In genomic region chr17:35503849-35504248, GRCm38 (mm10) we compare ENCODE assay signal across 29 mouse cellular contexts. TPM values are rescaled to one million over a fixed set of nuclear protein-coding genes. Genes with fewer than 3 reads are reported as not detected.
DNase-seq lines count a peak whose midpoint lies in the region; ATAC-seq and TF ChIP-seq lines count a peak whose summit lies in the region.
"Had no signal": no experiment of that assay in that cellular context is flagged by ENCODE, and none has a peak within 500 bp of the region (broad histone marks: within the 10 kb centered on the region; RNA-seq: fewer than 3 reads in every experiment).

No protein-coding gene starts in this region.

- intact Hi-C loops in heart, postnatal 10 days (cut with DNase I), result no loop called here

- 17% methylated on average over 5 of the region's 5 CpGs for WGBS in embryonic facial prominence, embryonic 10.5 days
- WGBS in forebrain, embryonic 15.5 days, result 18% methylated on average over 5 of the region's 5 CpGs

- peaks cover 6% of the 10 kb centered on the region for H3K4me1 ChIP-seq in ES-Bruce4 (ENCODE audit: control insufficient read depth, insufficient read depth, low read length)
- peaks cover 14 to 19% of the 10 kb centered on the region in 2 experiments for H3K4me1 ChIP-seq in ES-E14 (ENCODE audit: control insufficient read depth in 2 of 2, insufficient read depth in 2 of 2, low read length in 2 of 2, poor library complexity in 1 of 2)
- peaks cover 25% of the 10 kb centered on the region for H3K4me1 ChIP-seq in embryonic facial prominence, embryonic 10.5 days
- no peaks in the 10 kb centered on the region for H3K4me1 ChIP-seq in forebrain, embryonic 15.5 days

- no peaks in the 10 kb centered on the region for H3K27me3 ChIP-seq in ES-Bruce4 (ENCODE audit: control insufficient read depth, insufficient read depth, low read length, poor library complexity, severe bottlenecking)
- peaks cover 68% of the 10 kb centered on the region for H3K27me3 ChIP-seq in embryonic facial prominence, embryonic 10.5 days (replicated peaks; ENCODE audit: low read depth, poor library complexity, severe bottlenecking)
- peaks cover 18% of the 10 kb centered on the region for H3K27me3 ChIP-seq in forebrain, embryonic 15.5 days

- no peak overlapping the region for H3K4me2 ChIP-seq in forebrain, embryonic 15.5 days (replicated peaks)
- H3K4me2 ChIP-seq: embryonic facial prominence, embryonic 13.5 days; embryonic facial prominence, embryonic 15.5 days; forebrain, embryonic 12.5 days had no signal

- peaks cover 3% of the 10 kb centered on the region; the same call in 1 of the 2 replicates for H3K36me3 ChIP-seq in ES-Bruce4 (ENCODE audit: control insufficient read depth, insufficient read depth, low read length, poor library complexity, severe bottlenecking)
- H3K36me3 ChIP-seq in ES-E14 (ENCODE audit: control insufficient read depth, insufficient read depth, low read length, poor library complexity, severe bottlenecking), result peaks cover 11% of the 10 kb centered on the region
- H3K36me3 ChIP-seq in embryonic facial prominence, embryonic 10.5 days (replicated peaks), result no peaks in the 10 kb centered on the region
- H3K36me3 ChIP-seq in forebrain, embryonic 15.5 days, result no peaks in the 10 kb centered on the region
- H3K36me3 ChIP-seq: embryonic facial prominence, embryonic 13.5 days; embryonic facial prominence, embryonic 15.5 days; forebrain, embryonic 10.5 days; forebrain, embryonic 12.5 days had no signal

- TF ChIP-seq CTCF in ES-Bruce4 (IDR thresholded peaks at IDR 0.05; ENCODE audit: low read depth, low read length), result no peak

- H3K4me3 ChIP-seq in ES-Bruce4 (ENCODE audit: low read depth, low read length) (peak overlapping the region; percentile 7; the same call in 1 of the 2 replicates), ES-E14 (ENCODE audit: insufficient read depth in 1 of 2, low read depth in 1 of 2, low read length in 2 of 2, poor library complexity in 1 of 2, severe bottlenecking in 1 of 2) (peak overlapping the region; percentile 38 to 88; a peak in 3 of 4 replicates)
- H3K4me3 ChIP-seq in embryonic facial prominence, embryonic 10.5 days, result no peak overlapping the region
- H3K4me3 ChIP-seq in forebrain, embryonic 15.5 days, result no peak overlapping the region
- H3K4me3 ChIP-seq: embryonic facial prominence, embryonic 13.5 days; embryonic facial prominence, embryonic 15.5 days; erythroblast, embryonic 14.5 days; forebrain, embryonic 10.5 days; forebrain, embryonic 12.5 days had no signal

- H3K9ac ChIP-seq in ES-Bruce4 (ENCODE audit: low read depth, poor library complexity, severe bottlenecking) (peak overlapping the region; percentile 75), ES-E14 (ENCODE audit: insufficient read depth, low read depth, low read length, poor library complexity, severe bottlenecking) (peak overlapping the region; percentile 83)
- no peak overlapping the region for H3K9ac ChIP-seq in forebrain, embryonic 15.5 days (replicated peaks)
- H3K9ac ChIP-seq: embryonic facial prominence, embryonic 13.5 days; embryonic facial prominence, embryonic 15.5 days; forebrain, embryonic 12.5 days; forebrain, postnatal 0 days had no signal

- peak; percentile 100 for TF ChIP-seq EP300 in ES-Bruce4 (IDR thresholded peaks at IDR 0.05; ENCODE audit: insufficient read depth, low read depth, low read length)

- in situ Hi-C loops in ES-E14 (cut with MboI; ENCODE audit: low sequenced_read_pairs in 2 of 2, unreplicated experiment in 2 of 2), result no loop called here

- DNase-seq in ES-E14 (ENCODE audit: low read depth, low spot score) (peak; percentile 99), WW6 (ENCODE audit: low read depth, low spot score) (peak; percentile 97)
- DNase-seq in embryonic facial prominence, embryonic 10.5 days (ENCODE audit: low spot score), result no peak
- DNase-seq in kidney, postnatal 4 days, result no peak
- DNase-seq in heart, postnatal 10 days, result no peak
- DNase-seq: adrenal gland, adult 8-10 months; adrenal gland, postnatal 14 days; adrenal gland, postnatal 36 days; cerebellum, adult 11-12 months; cerebellum, adult 2 months; cerebellum, adult 9-10 months; cerebellum, postnatal 10 days; cerebellum, postnatal 25 days; forebrain, postnatal 0 days had no signal

- no peak for ATAC-seq in inflammation-experienced regulatory T-cells, adult 6 months
- no peak for ATAC-seq in forebrain, embryonic 15.5 days (replicated peaks)
- ATAC-seq: activated CD4-positive, CD25-positive, alpha-beta regulatory T cell, adult 4 months; forebrain, embryonic 14.5 days; forebrain, postnatal 0 days had no signal

- H3K27ac ChIP-seq in ES-Bruce4 (ENCODE audit: insufficient read depth, low read length), result peak overlapping the region; percentile 99
- H3K27ac ChIP-seq in ES-E14 (ENCODE audit: insufficient read depth, low read depth, low read length, poor library complexity, severe bottlenecking), result peak overlapping the region; percentile 100
- H3K27ac ChIP-seq in embryonic facial prominence, embryonic 10.5 days (replicated peaks), result 0 out of 2 replicates have a peak overlapping the region, but pooled peaks have one; percentile 19
- no peak overlapping the region for H3K27ac ChIP-seq in forebrain, embryonic 15.5 days (replicated peaks)
- H3K27ac ChIP-seq: embryonic facial prominence, embryonic 13.5 days; embryonic facial prominence, embryonic 15.5 days; forebrain, embryonic 10.5 days; forebrain, embryonic 12.5 days had no signal

- H3K9me3 ChIP-seq in ES-Bruce4 (replicated peaks; ENCODE audit: control insufficient read depth, insufficient read depth, low read length, poor library complexity, severe bottlenecking), result no peaks in the 10 kb centered on the region
- H3K9me3 ChIP-seq in ES-E14 (ENCODE audit: control insufficient read depth, insufficient read depth, low read depth, low read length), result no peaks in the 10 kb centered on the region
- no peaks in the 10 kb centered on the region for H3K9me3 ChIP-seq in embryonic facial prominence, embryonic 10.5 days
- no peaks in the 10 kb centered on the region for H3K9me3 ChIP-seq in forebrain, embryonic 15.5 days
- H3K9me3 ChIP-seq: embryonic facial prominence, embryonic 13.5 days; embryonic facial prominence, embryonic 15.5 days; forebrain, embryonic 12.5 days had no signal

- TF ChIP-seq POLR2A in ES-Bruce4 (IDR thresholded peaks at IDR 0.05; ENCODE audit: insufficient read depth, low read length), result peak; percentile 37

TF ChIP-seq in ES-E14, 5 proteins besides CTCF, POLR2A, EP300 and RAD21:
- TF ChIP-seq HCFC1 (IDR thresholded peaks at IDR 0.05; ENCODE audit: borderline replicate concordance, insufficient read depth, low read length), result peak; percentile 59; the same call in 1 of the 2 replicates
- no peak for TF ChIP-seq ZNF384 (IDR thresholded peaks at IDR 0.05; ENCODE audit: low read depth, low read length)
- no peak for TF ChIP-seq ZC3H11A (IDR thresholded peaks at IDR 0.05; ENCODE audit: borderline replicate concordance, low read depth, low read length)
- TF ChIP-seq CHD2 (IDR thresholded peaks at IDR 0.05; ENCODE audit: low read depth, low read length), result peak; percentile 84
- TF ChIP-seq MAFK (IDR thresholded peaks at IDR 0.05; ENCODE audit: insufficient read depth, low read depth, low read length), result no peak

RNA-seq across cellular contexts. Expression of gene Pou5f1, which starts 2.0 kb away (rescaled TPM):
- 397 and 429 TPM in 2 replicates for polyA plus RNA-seq in ES-Bruce4 (2011; ENCODE audit: insufficient read depth, insufficient read length, low read depth, missing spikeins)
- total RNA-seq in ES-E14 (2012; rRNA removed), result 844 and 868 TPM in 2 replicates
- not detected in 2 replicates for polyA plus RNA-seq in embryonic facial prominence, embryonic 10.5 days (2016; fragmentation: Nextera tagmentation; extraction: Ambion mirVana)
- under 1 TPM; 0.26 to 0.58 (median 0.32) TPM for polyA plus RNA-seq in inflammation-experienced regulatory T-cells, adult 6 months (2017; shearing (Covaris generic))
- not detected for total RNA-seq in heart, postnatal 10 days (2021)
- not detected in 2 replicates for polyA plus RNA-seq in forebrain, embryonic 15.5 days (2015; fragmentation: Nextera tagmentation; extraction: Ambion mirVana)
- total RNA-seq: forebrain, postnatal 0 days; MEL had no signal
- polyA plus RNA-seq: C2C12; cerebellum, adult 2 months; cortical plate, adult 2 months; embryonic facial prominence, embryonic 11.5 days; embryonic facial prominence, embryonic 13.5 days; embryonic facial prominence, embryonic 15.5 days; forebrain, embryonic 14.5 days; forebrain, postnatal 0 days had no signal

RNA-seq across cellular contexts. Expression of gene Tcf19, which starts 12.8 kb away (rescaled TPM):
- polyA plus RNA-seq in ES-Bruce4 (2011; ENCODE audit: insufficient read depth, insufficient read length, low read depth, missing spikeins), result 4.0 and 5.2 TPM in 2 replicates
- 7.6 and 10.5 TPM in 2 replicates for total RNA-seq in ES-E14 (2012; rRNA removed)
- 43.7 and 45.5 TPM in 2 replicates for polyA plus RNA-seq in embryonic facial prominence, embryonic 10.5 days (2016; fragmentation: Nextera tagmentation; extraction: Ambion mirVana)
- polyA plus RNA-seq in inflammation-experienced regulatory T-cells, adult 6 months (2017; shearing (Covaris generic)), result 10 to 100 TPM; 16.6 to 68.4 (median 21.5) TPM
- 10 to 100 TPM; 17.5 to 17.9 TPM for total RNA-seq in heart, postnatal 10 days (2021)
- 33.6 and 36.9 TPM in 2 replicates for polyA plus RNA-seq in forebrain, embryonic 15.5 days (2015; fragmentation: Nextera tagmentation; extraction: Ambion mirVana)

RNA-seq across cellular contexts. Expression of gene Cchcr1, which starts 13.1 kb away (rescaled TPM):
- 13.4 and 15.3 TPM in 2 replicates for polyA plus RNA-seq in ES-Bruce4 (2011; ENCODE audit: insufficient read depth, insufficient read length, low read depth, missing spikeins)
- 28.5 and 31.8 TPM in 2 replicates for total RNA-seq in ES-E14 (2012; rRNA removed)
- polyA plus RNA-seq in embryonic facial prominence, embryonic 10.5 days (2016; fragmentation: Nextera tagmentation; extraction: Ambion mirVana), result 24.2 and 25.0 TPM in 2 replicates
- polyA plus RNA-seq in inflammation-experienced regulatory T-cells, adult 6 months (2017; shearing (Covaris generic)), result 1 to 10 TPM; 4.8 to 7.1 (median 6.0) TPM
- total RNA-seq in heart, postnatal 10 days (2021), result 1 to 10 TPM; 5.1 to 5.2 TPM
- polyA plus RNA-seq in forebrain, embryonic 15.5 days (2015; fragmentation: Nextera tagmentation; extraction: Ambion mirVana), result 9.5 and 10.6 TPM in 2 replicates

RNA-seq across cellular contexts. Expression of gene Psors1c2, which starts 29.2 kb away (rescaled TPM):
- polyA plus RNA-seq in ES-Bruce4 (2011; ENCODE audit: insufficient read depth, insufficient read length, low read depth, missing spikeins), result 4.6 and 7.0 TPM in 2 replicates
- 4.3 and 8.9 TPM in 2 replicates for total RNA-seq in ES-E14 (2012; rRNA removed)
- polyA plus RNA-seq in embryonic facial prominence, embryonic 10.5 days (2016; fragmentation: Nextera tagmentation; extraction: Ambion mirVana), result 1.6 and 1.9 TPM in 2 replicates
- polyA plus RNA-seq in inflammation-experienced regulatory T-cells, adult 6 months (2017; shearing (Covaris generic)), result under 1 TPM in 1 of 3 experiments, not detected in 2; 0.73 TPM
- total RNA-seq in heart, postnatal 10 days (2021), result not detected
- 1.2 and 1.5 TPM in 2 replicates for polyA plus RNA-seq in forebrain, embryonic 15.5 days (2015; fragmentation: Nextera tagmentation; extraction: Ambion mirVana)
- total RNA-seq: adrenal gland, adult 18-20 months; adrenal gland, adult 8-10 months; adrenal gland, postnatal 14 days; adrenal gland, postnatal 36 days had no signal
- polyA plus RNA-seq: activated CD4-positive, CD25-positive, alpha-beta regulatory T cell, adult 4 months; cerebellum, adult 2 months had no signal

RNA-seq across cellular contexts. Expression of gene H2-Q10, which starts 34.0 kb away (rescaled TPM):
- polyA plus RNA-seq in ES-Bruce4 (2011; ENCODE audit: insufficient read depth, insufficient read length, low read depth, missing spikeins), result 0.68 and 2.0 TPM in 2 replicates
- 2.1 and 3.1 TPM in 2 replicates for total RNA-seq in ES-E14 (2012; rRNA removed)
- 0.39 and 0.57 TPM in 2 replicates for polyA plus RNA-seq in embryonic facial prominence, embryonic 10.5 days (2016; fragmentation: Nextera tagmentation; extraction: Ambion mirVana)
- polyA plus RNA-seq in inflammation-experienced regulatory T-cells, adult 6 months (2017; shearing (Covaris generic)), result 10 to 100 TPM; 14.2 to 25.0 (median 24.2) TPM
- total RNA-seq in heart, postnatal 10 days (2021), result under 1 TPM; 0.27 to 0.34 TPM
- polyA plus RNA-seq in forebrain, embryonic 15.5 days (2015; fragmentation: Nextera tagmentation; extraction: Ambion mirVana), result 0.11 and 0.83 TPM in 2 replicates

Comparison
In these comparisons a context has a peak if more than half of its experiments do, and no peak if none do; other contexts are left out.
1. H3K4me3 ChIP-seq: peak in ES-Bruce4 (single experiment) and ES-E14 (2 of 2); none in embryonic facial prominence, embryonic 10.5 days (single experiment) and forebrain, embryonic 15.5 days (single experiment).
2. DNase-seq: peak in ES-E14 (single experiment) and WW6 (single experiment); none in embryonic facial prominence, embryonic 10.5 days (single experiment), kidney, postnatal 4 days (0 of 2) and heart, postnatal 10 days (0 of 2).
3. RNA of gene Pou5f1, which starts 2.0 kb away (polyA plus RNA-seq): 397 to 429 TPM in ES-Bruce4; 0.26 to 0.58 TPM in inflammation-experienced regulatory T-cells, adult 6 months, not detected in forebrain, embryonic 15.5 days and not detected in embryonic facial prominence, embryonic 10.5 days; every median in the first group is over 100 times any median in the second.